Mouse (Mus musculus) megakaryocyte-erythroid progenitor cell, adult 5-6 weeks (primary cell): ENCODE data around the gene Acox3. TPM values are rescaled to one million over a fixed set of nuclear protein-coding genes. Genes with fewer than 3 reads are reported as not detected.

ENCODE experiments used
- ATAC-seq: replicated peaks from 2 replicates; pipeline ENCODE4 v1.8.0; 2016; ENCODE audit warnings: mild to moderate bottlenecking, inconsistent platforms; ENCODE audit not compliant: severe bottlenecking, poor library complexity, low FRiP score, low TSS enrichment
- total RNA-seq, 2 experiments: library from RNA; stranded (forward) in 1 of 2; stranded (reverse) in 1 of 2; fragments of 200-1000, 215-1000 nt in 1 of 2; fragments of >200 nt in 1 of 2; fragmentation: Nextera tagmentation in 1 of 2; gene quantifications; 2 replicates each; pipeline ENCODE4 v1.2.3; 2014 to 2017

The Acox3 gene
- total RNA-seq, 2 experiments from 2014 or later, result 5.0 to 12.4 TPM

DNA sequence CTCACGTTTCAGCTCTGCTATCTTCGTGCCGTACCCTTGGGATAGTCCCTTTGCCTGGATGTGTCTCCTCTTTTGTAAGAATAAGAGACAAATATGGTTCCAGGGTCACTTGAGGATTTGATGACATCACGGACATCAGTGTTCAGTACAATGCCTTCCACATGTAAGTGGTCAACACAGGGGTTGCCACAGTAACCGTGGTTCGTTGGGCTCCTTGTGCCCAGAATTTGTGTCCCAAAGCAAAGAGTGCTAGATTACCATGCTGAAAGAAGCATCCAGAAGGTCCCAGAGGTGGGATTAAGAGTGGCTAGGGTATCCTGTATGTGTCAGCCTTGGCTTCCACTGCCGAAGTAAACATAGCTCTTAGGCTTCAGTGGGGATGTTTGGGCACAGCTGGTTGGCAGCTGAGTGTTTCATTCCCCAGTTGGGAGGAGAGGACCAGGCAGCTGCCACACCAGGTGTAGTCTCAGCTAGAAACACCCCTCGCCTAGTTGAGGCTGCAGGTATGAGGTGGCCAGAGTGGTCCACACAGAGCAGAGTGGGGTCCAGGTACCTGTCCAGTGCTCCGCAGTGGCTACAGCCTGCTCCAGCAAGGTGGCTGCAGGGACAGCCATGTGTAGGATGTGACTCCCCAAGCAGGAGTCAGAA is 60.7 kb downstream of the Acox3 start:
- ATAC-seq, result no peak

DNA sequence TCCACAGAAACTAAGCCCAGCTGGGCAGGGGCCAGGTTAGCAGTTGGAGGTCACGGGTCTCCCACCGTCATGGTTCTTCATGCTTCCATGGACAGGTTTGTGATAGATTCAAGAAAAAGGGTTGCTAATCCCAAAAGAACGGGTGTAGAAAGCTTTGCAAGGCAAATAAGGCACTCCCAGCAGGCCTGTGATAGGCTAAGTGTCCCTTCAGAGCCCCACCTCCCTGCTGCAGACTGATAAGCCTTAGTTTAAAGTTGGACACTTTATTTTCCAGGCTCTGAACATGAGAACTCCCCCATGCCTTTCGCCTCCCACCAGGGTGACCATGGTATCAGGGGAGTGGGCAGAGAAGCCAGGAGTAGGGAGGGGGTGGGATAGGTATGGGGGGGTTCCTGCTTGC is 61.2 kb downstream of the Acox3 start:
- no peak for ATAC-seq

DNA sequence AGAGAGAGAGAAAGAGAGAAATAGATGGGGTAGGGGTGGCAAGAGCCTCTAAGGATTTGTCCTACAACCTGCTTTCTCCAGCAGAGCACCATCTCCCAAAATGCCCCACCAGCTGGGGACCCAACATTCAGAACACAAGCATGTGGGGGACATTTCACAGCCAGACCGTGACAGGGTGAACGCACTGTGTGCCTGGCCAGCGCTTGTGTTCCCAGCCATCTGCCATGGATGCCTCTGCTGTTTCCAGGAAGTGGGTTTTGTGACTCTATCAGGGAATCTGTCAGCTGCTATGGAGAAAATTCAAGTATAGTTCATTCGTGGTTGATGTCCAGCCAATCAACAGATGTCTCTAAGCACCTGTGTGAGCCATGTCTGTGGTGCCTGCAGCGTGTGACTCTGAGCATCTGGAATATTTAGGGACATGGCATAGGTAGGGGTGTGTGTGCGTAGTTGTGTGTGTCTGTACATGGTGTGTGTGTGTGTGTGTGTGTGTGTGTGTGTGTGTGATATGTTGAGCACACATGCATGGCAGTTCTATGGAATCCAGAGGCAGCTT is 63.2 kb downstream of the Acox3 start:
- no peak for ATAC-seq

DNA sequence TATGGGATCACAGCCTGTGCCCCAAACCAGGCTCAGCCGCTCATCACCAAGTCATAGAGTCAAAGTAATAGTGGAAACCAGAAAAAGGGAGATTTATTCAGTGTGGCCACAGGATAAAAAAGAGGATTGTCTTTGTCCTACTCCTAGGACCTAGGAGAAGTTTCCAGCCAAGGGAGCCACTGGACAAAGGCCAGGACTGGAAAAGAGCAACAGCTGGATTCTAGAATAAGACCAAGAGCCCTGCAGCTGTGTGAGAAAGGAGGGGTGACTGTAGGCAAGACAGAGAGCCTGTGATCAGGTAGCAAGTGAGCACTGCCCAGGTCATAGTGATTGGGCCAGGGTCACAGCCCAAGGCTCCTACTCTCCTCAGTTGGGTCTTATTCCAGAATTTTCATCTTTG is 64.1 kb downstream of the Acox3 start:
- ATAC-seq, result no peak

DNA sequence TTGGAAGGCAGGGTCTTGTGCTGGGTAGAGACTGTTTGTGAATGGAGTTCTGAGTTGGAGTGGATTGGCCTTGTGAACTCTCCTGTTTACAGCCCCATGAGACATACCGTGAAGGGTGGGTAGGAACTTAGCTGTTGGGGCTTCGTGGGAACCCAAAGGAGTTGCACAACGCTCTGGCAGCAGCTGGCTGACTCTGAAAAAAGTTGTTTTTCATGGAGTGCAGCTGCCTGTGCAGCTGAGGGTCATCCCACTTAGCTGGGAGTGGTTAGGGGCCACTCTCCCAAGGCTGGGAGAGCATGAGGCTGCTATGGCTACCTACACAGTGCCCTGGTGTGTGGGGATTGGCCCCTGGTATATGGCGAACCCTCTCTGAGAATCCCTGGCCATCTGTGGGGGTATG is 64.7 kb downstream of the Acox3 start:
- ATAC-seq, result no peak

DNA sequence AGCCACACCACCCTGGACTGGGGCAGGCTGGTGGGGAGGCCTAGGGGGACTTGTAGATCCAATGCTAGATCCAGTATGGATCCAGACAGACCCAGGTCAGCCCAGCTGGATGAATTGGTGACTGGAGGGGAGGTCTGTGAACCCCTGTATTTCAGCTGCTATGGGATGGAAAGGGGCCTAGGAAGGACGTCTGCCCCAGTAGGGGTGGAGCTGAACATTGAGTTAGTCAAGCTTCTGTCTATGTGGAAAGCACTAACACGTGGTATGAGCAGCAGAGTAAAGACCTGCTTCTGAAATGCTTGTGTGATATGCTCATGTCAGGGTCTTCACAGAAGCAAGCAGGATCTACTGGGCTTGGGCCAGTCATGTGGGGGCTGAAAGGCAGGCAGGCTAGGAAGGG is 65.4 kb downstream of the Acox3 start:
- no peak for ATAC-seq

DNA sequence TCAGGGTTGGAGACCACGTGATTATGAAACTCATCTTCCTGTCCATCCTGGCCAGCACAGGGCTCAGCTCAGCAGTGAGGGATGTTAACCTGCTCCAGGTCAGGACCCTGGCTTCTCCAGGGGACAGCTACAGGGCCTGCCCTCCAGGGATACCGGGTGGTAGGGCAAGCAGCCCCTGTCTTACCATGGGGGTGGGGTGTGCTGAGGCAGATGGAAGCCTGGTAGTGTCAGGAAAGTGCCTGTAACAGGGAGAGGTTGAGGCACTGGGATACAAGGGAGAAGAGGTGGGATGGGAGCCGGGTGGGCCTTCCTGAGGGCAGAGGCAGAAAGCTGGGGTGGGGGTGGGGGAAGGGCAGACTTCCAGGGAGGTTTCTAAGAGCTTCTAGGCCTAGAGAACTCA is 69.5 kb downstream of the Acox3 start:
- ATAC-seq, result no peak

DNA sequence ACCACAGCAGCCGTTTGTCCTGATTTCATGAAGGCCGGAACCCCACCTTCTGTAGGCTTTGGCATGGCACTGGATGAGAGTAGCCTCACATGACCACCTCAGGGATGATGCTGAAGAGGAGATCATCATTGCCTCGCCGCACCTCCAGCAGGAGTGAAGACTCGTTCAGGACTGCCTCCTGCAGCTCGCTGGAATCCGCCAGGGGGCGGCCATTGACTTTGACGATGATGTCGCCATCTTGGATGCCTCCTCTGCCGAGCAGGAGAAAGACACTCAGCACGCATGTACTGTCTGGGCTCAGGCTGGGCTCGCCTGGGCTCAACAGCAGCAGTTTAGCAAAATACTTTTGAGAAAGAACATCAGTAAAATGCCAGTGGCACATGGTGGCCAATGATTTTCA is 70.0 kb downstream of the Acox3 start:
- ATAC-seq, result no peak

DNA sequence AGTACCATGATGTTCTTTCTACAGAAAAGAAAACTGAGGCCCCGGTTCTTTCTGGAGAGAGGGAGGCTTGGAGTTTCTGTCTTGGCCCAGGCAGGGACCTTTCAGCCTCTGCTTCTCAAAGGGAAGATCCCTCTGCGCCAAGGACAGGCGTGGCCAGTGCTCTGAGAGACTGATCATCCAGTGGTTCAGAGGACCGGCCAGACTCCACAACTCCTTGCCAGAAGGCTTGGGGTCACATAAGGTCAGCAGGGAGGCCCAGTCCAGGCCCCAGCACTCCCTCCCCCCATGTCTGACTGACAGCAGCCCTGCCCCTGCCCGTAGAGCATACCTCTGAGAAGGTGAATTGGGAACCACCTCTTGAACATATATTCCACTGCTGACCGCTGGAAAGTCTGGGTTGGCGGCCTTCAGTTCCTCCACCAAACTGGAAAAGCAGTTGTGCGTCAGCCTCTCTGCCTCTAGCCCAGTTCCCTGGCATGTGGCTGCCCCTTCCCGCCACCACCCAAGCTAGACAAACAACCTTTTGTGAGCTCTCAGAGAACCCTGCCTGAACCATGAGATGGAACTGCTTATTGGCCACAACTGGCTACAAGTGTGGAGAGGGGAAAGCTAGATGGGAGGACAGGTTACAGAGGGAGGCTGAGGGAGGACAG is 71.0 kb downstream of the Acox3 start:
- ATAC-seq, result no peak

DNA sequence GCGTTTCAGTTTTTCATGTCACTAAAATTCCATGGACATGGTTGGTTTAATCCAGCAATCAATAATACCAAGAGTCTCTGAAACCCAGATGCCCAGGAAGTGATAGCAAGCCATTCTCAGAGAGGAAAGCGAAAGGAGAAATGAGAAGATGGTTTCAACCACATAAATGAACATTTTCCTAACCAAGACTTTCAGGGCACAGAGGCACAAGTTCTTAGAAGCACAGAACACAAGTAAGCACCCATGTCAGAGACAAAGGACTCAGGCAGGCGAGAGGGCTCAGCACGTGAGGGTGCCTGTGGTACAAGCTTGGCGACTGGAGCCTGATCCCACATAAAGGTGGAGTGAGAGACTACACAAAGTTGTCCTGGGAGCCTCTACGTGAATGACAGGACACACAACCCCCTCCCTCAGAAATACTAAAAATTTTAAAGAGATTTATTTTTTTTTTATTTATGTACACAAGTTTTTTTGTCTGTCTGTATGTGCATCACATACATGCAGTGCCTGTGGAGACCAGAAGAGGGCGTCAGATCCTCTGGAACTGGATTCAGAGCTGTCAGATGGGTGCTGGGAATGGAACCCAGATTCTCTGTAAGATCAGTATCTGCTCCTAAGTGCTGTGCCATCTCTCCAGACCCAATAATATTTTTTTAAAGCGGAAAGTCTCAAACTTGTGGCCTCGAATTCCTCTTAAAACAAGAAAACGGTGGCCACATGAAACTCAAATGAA is 73.1 kb downstream of the Acox3 start:
- ATAC-seq, result no peak

DNA sequence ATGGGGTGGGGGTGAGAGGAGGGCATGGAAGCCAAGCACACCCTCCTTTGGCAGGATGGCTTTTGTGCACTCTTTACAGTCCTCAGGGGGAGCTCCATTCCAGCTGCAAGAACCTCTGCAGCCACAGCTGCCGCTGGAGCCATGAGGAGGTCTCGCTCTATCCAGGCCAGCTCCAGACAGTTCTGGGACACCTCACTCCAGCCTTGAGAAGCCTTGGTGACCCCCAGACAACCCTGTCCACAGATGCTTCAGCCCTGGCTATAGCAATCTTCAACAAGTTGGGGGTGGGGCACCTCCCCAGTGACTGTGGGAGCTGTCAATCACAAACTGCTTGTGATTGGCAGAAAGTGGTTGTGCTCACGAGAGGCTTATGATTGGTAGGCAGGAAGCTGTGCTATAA is 76.7 kb downstream of the Acox3 start:
- ATAC-seq, result no peak

DNA sequence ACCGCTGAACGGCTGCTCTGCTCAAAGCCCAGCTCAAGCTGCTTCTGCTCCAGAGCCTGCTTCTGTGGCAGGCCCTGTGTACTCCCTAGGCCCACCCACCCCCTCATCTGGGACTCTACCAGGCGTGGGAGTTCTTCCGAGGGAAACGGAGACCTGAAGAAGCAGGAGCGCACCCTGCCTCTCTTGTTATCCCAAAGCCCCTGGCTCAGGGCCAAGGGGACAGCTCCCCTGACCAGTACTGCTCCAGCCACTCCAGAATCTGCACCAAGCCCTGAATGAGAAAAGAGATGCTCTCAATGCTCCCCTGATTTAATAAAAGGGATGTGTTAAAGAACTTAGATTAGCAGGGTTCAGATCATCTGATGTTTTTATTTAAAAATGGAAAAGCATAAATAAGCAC is 78.4 kb downstream of the Acox3 start:
- no peak for ATAC-seq

DNA sequence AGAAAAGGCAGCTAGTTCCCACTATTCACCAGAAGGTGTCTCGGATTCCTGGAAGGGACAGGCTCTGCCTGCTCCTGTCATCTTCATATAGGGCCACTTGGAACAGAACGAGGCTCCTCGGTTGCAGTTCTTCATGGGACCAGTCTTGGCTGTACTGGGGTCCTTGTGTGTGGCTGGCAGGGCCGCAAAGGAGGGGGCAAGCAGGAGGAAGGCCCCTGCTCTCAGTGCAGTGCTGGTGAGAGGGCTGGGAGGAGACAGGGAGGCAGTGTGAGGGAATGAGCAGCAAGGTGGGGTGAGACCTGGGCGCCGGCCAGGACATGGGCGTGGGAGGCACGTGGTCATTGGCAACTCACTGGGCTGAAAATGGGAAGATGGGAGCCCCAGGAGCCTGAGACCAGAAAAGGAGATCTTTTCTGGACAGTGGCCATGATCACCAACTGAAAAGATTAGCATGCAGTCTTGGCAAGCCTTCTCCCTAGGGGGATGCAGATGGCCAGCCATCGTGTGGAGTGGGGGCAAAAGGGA is 79.2 kb downstream of the Acox3 start:
- no peak for ATAC-seq

Other genes with a start within 250 kb of the Acox3 start
- not detected in 2 replicates for gene Hmx1, start 193.9 kb upstream of the Acox3 start, total RNA-seq (2014; fragmentation: Nextera tagmentation)
- gene Hmx1, start 193.9 kb upstream of the Acox3 start, total RNA-seq (2017), result not detected in 2 replicates
- gene Cpz, start 57.3 kb upstream of the Acox3 start, total RNA-seq (2014; fragmentation: Nextera tagmentation), result not detected in 2 replicates
- gene Cpz, start 57.3 kb upstream of the Acox3 start, total RNA-seq (2017), result not detected in 2 replicates
- gene Trmt44, start 8.0 kb upstream of the Acox3 start, total RNA-seq (2014; fragmentation: Nextera tagmentation), result 9.4 and 12.1 TPM in 2 replicates
- 8.0 and 8.4 TPM in 2 replicates for gene Trmt44, start 8.0 kb upstream of the Acox3 start, total RNA-seq (2017)
- gene Htra3, start 96.7 kb downstream of the Acox3 start, total RNA-seq (2014; fragmentation: Nextera tagmentation), result not detected in 2 replicates
- not detected in 2 replicates for gene Htra3, start 96.7 kb downstream of the Acox3 start, total RNA-seq (2017)
- gene Sh3tc1, start 156.9 kb downstream of the Acox3 start, total RNA-seq (2014; fragmentation: Nextera tagmentation), result 2.5 TPM in 1 of 2 replicates, not detected in the other
- gene Sh3tc1, start 156.9 kb downstream of the Acox3 start, total RNA-seq (2017), result 0.23 TPM in 1 of 2 replicates, not detected in the other
- 0.22 TPM in 1 of 2 replicates, not detected in the other for gene Ablim2, start 174.8 kb downstream of the Acox3 start, total RNA-seq (2014; fragmentation: Nextera tagmentation)
- gene Ablim2, start 174.8 kb downstream of the Acox3 start, total RNA-seq (2017), result 0.38 and 3.1 TPM in 2 replicates